Mouse (Mus musculus): ENCODE results near the gene Mrps34. TPM values are rescaled to one million over a fixed set of nuclear protein-coding genes. Genes with fewer than 3 reads are reported as not detected.

Gene Mrps34
- total RNA-seq, 2 experiments from 2014 or later = 118 to 120 TPM

DNA sequence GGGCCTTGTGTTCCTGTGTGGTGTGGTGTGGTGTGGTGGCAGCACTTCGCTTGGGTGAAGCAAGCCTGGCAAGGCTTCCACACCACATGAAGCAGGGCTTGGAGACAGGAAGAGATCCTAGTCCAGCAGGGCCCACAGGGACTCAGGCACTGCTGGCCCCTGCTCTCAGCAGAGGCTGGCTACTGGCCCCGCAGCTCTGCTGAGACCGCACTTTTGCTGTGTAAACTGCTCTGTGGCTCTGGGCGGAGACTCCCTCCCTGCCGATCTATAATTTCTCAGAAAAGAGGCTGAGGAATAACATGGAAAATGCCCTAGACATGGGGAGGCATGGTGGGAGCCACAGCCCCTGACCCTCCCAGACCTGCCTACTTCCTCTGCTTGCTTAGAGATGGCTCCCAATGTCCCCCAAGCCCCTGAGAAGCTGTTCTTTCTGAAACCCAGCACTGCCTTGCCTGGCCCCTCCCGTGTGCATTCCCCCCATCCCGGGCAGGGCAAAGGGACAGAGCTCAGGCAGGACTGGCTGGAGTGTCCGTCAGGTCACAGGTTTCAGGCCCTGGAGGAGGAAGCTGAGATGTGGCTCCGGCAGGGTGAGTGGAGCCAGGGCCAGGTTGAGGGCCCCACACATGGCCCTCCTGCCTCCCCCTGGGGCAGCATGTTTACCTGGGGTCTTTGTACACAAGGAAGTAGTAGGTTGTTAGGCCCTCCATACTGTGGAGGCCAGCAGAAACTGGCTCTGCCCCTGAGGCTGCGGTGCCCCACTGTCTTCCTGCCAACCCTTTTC, 17.4 kb upstream of the Mrps34 start:
- DNase-seq = peak; percentile 65
- intact Hi-C loops (cut with DNase I; ENCODE audit: low total_unique reads) = no loop called here

- intact Hi-C loops (cut with DNase I; ENCODE audit: low total_unique reads) = no loop called here
These were observed 16.9 kb upstream of the Mrps34 start for GRCm38 (mm10) chr17:24878117-24878397.

GRCm38 (mm10) chr17:24878531-24878930, 16.4 kb upstream of the Mrps34 start:
- no peak for DNase-seq
- intact Hi-C loops (cut with DNase I; ENCODE audit: low total_unique reads) = no loop called here

More at GRCm38 (mm10) chr17:24878117-24878397, 16.9 kb upstream of the Mrps34 start:
- peak; percentile 74 for DNase-seq

DNA sequence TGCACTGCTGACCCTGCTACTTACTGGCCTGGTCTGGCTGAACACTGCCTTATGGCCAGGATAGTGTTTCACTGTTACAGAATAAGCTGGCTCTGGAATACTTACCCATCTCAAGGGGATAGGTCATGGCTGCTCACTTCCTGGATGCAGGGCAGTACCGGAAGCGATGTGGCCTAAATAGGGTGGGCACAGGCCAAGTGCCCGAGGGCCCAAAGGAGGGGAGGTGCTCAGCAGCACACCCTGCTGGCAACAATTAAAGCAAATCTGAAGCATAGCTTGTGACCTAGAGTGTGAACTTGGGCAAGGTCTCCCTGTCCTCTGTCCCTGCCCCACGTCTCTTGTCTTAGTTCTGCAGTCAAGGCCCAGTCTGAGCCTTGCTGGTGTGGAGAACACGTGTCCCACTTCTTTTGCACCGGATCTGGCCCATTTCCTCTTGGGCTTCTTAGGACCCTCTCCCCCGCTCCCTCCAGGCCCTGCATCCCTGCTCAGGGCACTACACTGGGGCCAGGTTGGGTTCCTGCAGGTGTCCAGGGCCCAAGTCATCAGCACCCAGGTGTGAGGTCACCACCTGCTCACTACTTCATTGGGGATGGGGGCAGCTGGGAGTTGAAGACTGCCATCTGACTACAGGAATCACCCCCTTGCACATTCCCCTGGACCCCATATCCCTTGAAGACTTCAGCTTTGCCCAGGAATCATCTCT, 13.0 kb upstream of the Mrps34 start:
- peak; percentile 50 for DNase-seq
- intact Hi-C loops (cut with DNase I; ENCODE audit: low total_unique reads) = loop anchor here (5.0 kb wide), 1 partner anchor 140 kb away; no protein-coding TSS in a partner anchor

DNA sequence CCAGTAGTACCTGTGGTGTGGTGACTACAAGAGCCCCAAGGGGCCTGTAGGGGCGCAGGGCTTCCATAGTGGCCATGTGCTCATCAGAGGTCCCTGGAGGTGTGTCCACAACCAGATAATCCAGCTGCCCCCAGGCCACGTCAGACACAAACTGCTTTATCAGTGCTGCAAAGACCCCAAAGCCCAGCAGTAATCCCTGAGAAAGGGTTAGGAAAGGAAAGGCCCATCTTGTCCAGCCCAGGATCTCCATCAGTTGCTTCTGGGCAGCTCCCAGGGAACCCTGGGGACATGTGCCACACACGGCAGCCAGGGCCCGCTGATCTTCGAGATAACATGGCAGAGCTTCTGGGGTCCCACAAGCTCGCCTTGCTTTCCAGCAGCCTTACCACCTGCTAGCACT, 10.5 kb upstream of the Mrps34 start:
- no peak for DNase-seq
- intact Hi-C loops (cut with DNase I; ENCODE audit: low total_unique reads) = loop anchor here (5.0 kb wide), 1 partner anchor 142 kb away; no protein-coding TSS in a partner anchor

DNA sequence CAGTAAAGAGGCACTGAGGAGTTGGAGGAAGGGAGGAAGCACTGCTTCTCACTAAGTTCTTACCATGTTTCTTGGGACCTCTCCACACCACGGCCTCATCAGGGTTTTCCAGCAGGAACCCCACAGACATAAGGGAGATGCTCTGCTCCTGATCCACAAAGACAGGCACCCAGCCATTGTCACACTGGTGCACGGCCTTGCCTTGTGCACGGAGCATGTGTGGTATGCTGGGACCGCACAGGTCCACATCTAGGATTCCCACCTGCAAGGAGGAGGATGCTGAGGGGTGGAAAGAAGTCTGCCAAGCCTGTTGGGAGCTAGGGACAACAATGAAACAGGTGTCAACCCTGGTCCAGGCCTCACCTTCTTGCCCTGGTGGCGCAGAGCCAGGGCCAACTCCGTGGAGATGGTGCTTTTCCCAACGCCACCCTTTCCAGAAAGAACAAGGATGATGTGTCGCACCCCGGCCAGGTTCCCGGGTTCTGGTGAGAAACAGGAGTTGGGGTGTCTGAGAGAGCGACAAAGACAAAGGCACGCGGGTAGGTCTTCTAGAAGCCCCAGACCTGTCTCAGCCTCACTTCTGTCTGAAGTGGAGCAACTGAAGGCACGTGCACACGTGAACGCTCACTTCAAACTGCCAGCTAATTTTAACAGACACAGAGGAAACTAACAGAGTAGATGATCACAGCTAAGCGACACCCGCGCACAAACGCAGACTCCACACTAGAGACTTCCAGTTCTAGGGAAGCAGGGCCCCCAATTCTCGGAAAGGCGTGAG, 9.4 kb upstream of the Mrps34 start:
- DNase-seq = no peak
- intact Hi-C loops (cut with DNase I; ENCODE audit: low total_unique reads) = no loop called here

GRCm38 (mm10) chr17:24886134-24886931, 8.6 kb upstream of the Mrps34 start, which contains the start of the genes Nubp2 and Spsb3:
Gene Nubp2, minus strand, starts transcription at chr17:24886349.
Gene Spsb3, plus strand, starts transcription at chr17:24886643.
- DNase-seq = peak; percentile 99
- intact Hi-C loops (cut with DNase I; ENCODE audit: low total_unique reads) = no loop called here

DNA sequence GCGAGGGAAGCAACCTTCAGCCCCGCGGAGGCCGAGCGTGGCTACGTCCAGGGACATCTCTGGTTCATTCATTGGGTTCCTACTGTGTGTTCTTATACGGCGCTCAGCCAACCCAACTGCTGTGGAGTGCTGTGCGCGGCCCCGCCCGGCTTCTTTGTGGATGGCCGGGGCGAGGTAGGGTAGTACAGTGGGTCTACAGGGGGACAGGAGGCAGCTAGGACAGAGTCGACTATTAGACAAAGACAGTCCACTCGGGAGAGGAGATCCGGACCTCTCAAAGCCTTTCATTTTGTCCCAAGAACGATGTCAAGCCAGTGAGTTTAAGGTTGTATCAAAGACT, 8.0 kb upstream of the Mrps34 start:
- no peak for DNase-seq
- intact Hi-C loops (cut with DNase I; ENCODE audit: low total_unique reads) = no loop called here

DNA sequence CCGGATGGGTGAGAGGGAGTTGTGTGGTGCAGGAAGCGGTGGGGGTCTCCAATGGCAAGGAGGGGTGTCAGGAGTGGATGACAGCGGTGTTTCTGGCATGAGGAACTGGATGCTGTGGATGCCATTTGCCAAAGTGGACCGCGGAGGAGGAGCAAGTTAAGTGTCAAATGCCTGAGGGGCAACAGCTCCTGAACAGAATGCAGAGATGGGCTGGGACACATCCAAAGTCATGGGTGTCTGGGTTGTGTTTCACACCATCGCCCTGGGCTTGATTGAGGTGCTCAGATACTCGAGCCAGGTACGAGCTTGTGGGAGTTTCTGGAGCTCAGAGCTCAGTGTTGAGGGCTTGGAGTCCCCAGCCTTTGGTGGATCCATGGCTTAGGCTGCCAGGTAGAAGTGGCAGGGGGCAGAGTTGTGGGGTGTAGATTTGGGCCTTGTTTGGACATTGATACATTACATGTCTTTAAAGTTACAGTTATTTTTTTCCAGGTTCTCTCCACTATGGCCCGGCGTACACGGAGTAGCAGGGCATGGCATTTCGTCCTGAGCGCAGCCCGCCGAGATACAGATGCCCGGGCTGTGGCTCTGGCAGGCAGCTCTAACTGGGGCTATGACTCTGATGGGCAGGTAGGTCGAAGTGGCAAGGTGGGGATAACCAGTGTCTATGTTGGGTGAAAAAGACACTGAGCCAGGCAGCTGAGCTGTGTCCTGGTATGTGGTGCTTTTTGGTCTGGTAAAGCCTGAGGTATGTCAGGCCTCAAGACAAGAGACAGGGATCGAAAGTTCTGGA, 7.4 kb upstream of the Mrps34 start:
- DNase-seq = no peak
- intact Hi-C loops (cut with DNase I; ENCODE audit: low total_unique reads) = no loop called here

DNA sequence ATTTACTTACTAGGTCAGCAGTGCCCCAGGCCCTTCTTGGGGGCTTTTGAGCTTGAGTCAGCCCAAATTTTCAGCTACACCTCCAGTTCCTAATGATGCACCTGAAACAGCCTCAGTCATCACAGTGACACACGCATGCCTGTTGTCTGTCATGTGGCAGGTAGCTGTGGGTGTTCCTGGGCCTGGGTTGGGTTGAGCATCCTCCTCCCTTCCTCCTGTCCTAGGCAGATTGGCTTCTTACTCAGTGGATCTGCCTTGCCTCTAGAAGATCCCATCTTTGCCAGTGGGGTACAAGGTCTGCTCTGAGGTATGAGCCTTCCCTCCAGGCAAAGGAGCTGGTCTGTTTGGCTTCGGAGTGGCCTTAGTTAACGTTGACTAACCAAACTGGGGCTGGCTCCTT, 6.1 kb upstream of the Mrps34 start:
- no peak for DNase-seq

GRCm38 (mm10) chr17:24890151-24891092, 4.5 kb upstream of the Mrps34 start:
- intact Hi-C loops (cut with DNase I; ENCODE audit: low total_unique reads) = no loop called here
- no peak for DNase-seq

More for the DNA sequence above, 6.1 kb upstream of the Mrps34 start:
- intact Hi-C loops (cut with DNase I; ENCODE audit: low total_unique reads) = no loop called here

GRCm38 (mm10) chr17:24891321-24891720, 3.6 kb upstream of the Mrps34 start:
- DNase-seq = no peak
- intact Hi-C loops (cut with DNase I; ENCODE audit: low total_unique reads) = no loop called here

DNA sequence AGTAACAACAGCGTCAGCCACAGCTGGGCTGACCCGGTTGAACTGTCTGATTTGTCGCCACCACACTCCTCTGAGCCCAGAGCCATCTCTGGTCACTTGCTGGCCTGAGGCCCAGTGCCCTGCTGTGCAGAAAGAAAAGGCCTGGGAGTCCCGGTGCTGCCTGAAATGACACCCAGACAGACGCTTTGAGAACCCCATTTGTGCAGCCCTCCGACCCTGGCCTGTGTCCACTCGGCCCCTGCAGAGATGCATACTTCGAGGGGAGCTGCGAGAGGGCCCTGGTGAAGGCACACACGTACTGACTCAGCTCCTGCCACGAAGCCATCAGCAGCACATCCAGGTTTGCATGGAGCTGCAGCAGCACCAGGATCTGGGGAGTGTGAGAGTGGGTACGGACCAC, 2.1 kb upstream of the Mrps34 start:
- DNase-seq = no peak
- intact Hi-C loops (cut with DNase I; ENCODE audit: low total_unique reads) = no loop called here

DNA sequence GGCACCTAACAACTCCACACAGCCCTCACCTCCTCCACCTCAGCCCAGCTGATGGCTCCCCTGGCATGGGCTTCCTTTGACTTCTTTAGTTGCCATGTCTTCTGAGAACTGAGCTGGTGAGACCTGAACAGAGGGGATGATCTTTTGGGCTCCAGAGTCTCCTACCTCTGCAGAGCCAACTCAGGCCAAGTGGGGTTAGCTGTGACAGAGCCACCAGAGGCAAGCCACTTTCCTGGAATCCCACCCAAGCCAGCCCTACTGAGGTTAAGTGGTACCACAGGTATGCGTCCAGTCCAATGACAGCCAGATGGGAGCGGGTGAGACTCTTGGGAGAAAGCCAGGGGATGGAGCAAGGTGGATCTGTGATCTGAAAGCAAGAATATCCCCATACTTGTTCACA, 1.6 kb upstream of the Mrps34 start:
- DNase-seq = no peak
- intact Hi-C loops (cut with DNase I; ENCODE audit: low total_unique reads) = no loop called here

DNA sequence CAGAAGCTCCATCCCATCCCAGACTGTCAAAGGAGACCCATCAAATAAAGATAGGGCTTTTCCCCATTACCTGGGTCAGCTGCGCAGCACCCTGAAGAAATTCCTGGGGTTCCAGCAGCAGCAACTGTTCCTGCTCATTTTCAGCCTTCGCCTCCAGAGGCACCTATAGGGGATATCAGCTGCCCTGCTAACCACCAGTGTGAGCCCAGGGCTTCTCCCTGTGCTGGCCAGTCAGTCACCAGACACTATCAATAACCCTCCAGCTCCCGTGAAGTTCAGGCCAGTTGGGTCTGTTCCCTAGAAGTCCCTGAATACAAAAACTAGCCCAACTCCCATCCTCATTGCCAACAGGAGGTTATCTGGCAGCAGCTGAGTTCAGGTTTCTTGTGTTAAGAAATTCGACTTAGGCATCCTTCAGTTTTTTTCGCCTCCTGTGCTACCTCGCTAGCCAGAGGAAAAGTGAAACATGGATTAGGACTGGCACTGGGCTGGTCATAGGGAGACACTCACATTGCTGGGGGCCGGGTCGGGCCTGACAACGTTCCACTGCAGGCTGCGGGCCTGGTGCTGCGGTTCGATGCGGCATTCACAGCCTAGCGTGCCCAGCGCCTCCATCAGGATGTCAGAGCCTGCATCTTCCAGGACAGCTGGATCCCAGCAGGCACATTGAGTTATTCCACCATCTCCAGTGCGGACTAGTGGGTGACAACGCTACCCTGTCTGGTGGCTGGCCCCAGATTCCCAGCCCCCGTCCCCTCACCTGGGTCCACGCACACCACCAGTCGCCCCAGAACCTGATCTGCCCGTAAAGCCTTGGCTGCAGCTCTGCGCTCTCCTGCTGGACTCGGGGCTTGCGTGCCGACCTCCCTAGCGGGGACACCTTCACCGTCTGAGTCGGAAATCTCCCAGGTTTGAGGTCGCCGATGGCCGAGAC, 588 bp upstream of the Mrps34 start:
- intact Hi-C loops (cut with DNase I; ENCODE audit: low total_unique reads) = no loop called here

DNA sequence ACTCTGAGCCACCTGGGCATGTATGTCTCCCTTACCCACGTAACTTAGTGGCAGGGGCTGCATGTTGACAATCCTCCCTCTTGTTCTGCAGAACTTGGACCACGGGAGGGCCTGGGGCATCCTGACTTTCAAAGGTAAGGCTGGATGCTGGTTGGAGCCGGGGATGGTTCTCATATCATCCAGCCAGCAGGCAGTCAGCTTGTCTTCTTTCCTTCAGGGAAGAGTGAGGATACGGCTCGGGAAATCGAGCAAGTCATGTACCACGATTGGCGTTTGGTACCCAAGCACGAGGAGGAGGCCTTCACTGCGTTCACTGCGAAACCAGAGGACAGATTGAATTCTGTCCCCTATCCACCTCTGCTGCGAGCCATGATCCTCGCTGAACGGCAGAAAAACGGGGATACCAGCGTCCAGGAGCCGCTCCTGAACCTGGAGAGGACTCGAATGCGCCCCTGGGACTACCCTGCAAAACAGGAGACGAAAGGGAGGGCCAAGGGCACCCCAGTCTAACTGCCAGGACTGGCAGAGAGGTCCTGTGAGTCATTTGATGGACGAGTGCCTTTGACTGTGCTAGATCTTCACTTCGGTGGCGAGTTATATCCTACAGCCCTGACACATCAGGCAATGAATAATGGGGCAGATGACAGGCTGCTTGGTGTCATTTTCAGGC, 790 bp downstream of the Mrps34 start:
- DNase-seq = peak; percentile 38
- intact Hi-C loops (cut with DNase I; ENCODE audit: low total_unique reads) = no loop called here

More for the DNA sequence above, 588 bp upstream of the Mrps34 start:
- DNase-seq = no peak

Measured in gastrocnemius, postnatal 14 days (tissue).